Mouse (Mus musculus) myocyte (in vitro differentiated cells): ENCODE results near the gene Psmd12. TPM values are rescaled to one million over a fixed set of nuclear protein-coding genes. Genes with fewer than 3 reads are reported as not detected.
A peak's percentile ranks its signal among the peaks of the same experiment; 100 is the strongest.
"Not testable (repeated sequence)": the region's sequence is repeated elsewhere in the genome, so short reads cannot be mapped to it uniquely, and the experiment has no call there.

Experiments
- H3K27me3 ChIP-seq: one replicate; pipeline ENCODE4 v1.6.1; 2011; ENCODE audit not compliant: control insufficient read depth, insufficient read depth, insufficient read length
- H3K36me3 ChIP-seq: one replicate; pipeline ENCODE4 v1.6.1; 2011; ENCODE audit not compliant: control insufficient read depth, insufficient read depth
- H3K4me2 ChIP-seq: one replicate; pipeline ENCODE4 v1.6.1; 2011; ENCODE audit warnings: low read depth, control low read depth
- H3K4me3 ChIP-seq: one replicate; pipeline ENCODE4 v1.5.1; 2011; ENCODE audit warnings: mild to moderate bottlenecking, control low read depth, moderate library complexity
- H3K79me2 ChIP-seq: one replicate; pipeline ENCODE4 v1.6.1; 2011; ENCODE audit not compliant: control insufficient read depth, insufficient read depth
- H3ac ChIP-seq: one replicate; pipeline ENCODE4 v1.6.1; 2011; ENCODE audit not compliant: control insufficient read depth, insufficient read length
- CEBPB ChIP-seq: IDR thresholded peaks from 2 replicates; pipeline ENCODE4 v1.6.1; 2011; ENCODE audit warnings: mild to moderate bottlenecking, moderate library complexity; ENCODE audit not compliant: poor library complexity, insufficient read depth, severe bottlenecking
- E2F4 ChIP-seq: IDR thresholded peaks from one replicate; pipeline ENCODE4 v1.6.1; 2011; ENCODE audit warnings: mild to moderate bottlenecking, control low read depth, moderate library complexity; ENCODE audit not compliant: insufficient read depth
- MAX ChIP-seq: IDR thresholded peaks from one replicate; pipeline ENCODE4 v1.6.1; 2011; ENCODE audit warnings: low read depth, mild to moderate bottlenecking, control low read depth
- MYOD1 ChIP-seq, 3 experiments: IDR thresholded peaks; one replicate each; pipeline ENCODE4 v1.6.1; 2011; ENCODE audit warnings: control low read depth in 2 of 3, low read depth in 2 of 3, mild to moderate bottlenecking in 2 of 3, moderate library complexity in 1 of 3; ENCODE audit not compliant: insufficient read length in 2 of 3, control insufficient read depth in 1 of 3
- MYOG ChIP-seq, 3 experiments: IDR thresholded peaks; one replicate each; pipeline ENCODE4 v1.6.1; 2011; ENCODE audit warnings: control low read depth in 2 of 3, low read depth in 2 of 3, mild to moderate bottlenecking in 2 of 3; ENCODE audit not compliant: insufficient read length in 2 of 3, control insufficient read depth in 1 of 3, insufficient read depth in 1 of 3
- POLR2A ChIP-seq: IDR thresholded peaks from one replicate; pipeline ENCODE4 v1.6.1; 2011; ENCODE audit warnings: low read depth, mild to moderate bottlenecking, control low read depth, moderate library complexity; ENCODE audit not compliant: insufficient read length
- POLR2AphosphoS2 ChIP-seq: IDR thresholded peaks from one replicate; pipeline ENCODE4 v1.6.1; 2011; ENCODE audit warnings: low read depth, control low read depth; ENCODE audit not compliant: insufficient read length
- REST ChIP-seq: IDR thresholded peaks from one replicate; pipeline ENCODE4 v1.6.1; 2011; ENCODE audit warnings: mild to moderate bottlenecking, control low read depth, moderate library complexity; ENCODE audit not compliant: insufficient read depth, insufficient read length
- SRF ChIP-seq: IDR thresholded peaks from one replicate; pipeline ENCODE4 v1.6.1; 2011; ENCODE audit warnings: low read depth; ENCODE audit not compliant: control insufficient read depth, insufficient read length
- TCF12 ChIP-seq: IDR thresholded peaks from one replicate; pipeline ENCODE4 v1.6.1; 2011; ENCODE audit warnings: mild to moderate bottlenecking, control low read depth; ENCODE audit not compliant: poor library complexity, insufficient read depth, severe bottlenecking
- TCF3 ChIP-seq: IDR thresholded peaks from one replicate; pipeline ENCODE4 v1.6.1; 2011; ENCODE audit warnings: low read depth, control low read depth; ENCODE audit not compliant: insufficient read length
- USF1 ChIP-seq: IDR thresholded peaks from one replicate; pipeline ENCODE4 v1.6.1; 2011; ENCODE audit warnings: low read depth, mild to moderate bottlenecking, control low read depth, moderate library complexity
- polyA plus RNA-seq: library from polyadenylated mRNA; unstranded; fragments of >200 nt; fragmentation: generic; extraction: Trizol; gene quantifications from one replicate; pipeline ENCODE4 v1.2.1, GENCODE M21; 2012; ENCODE audit warnings: missing spikeins

The Psmd12 gene
- polyA plus RNA-seq, 1 experiment = 66.3 TPM

DNA sequence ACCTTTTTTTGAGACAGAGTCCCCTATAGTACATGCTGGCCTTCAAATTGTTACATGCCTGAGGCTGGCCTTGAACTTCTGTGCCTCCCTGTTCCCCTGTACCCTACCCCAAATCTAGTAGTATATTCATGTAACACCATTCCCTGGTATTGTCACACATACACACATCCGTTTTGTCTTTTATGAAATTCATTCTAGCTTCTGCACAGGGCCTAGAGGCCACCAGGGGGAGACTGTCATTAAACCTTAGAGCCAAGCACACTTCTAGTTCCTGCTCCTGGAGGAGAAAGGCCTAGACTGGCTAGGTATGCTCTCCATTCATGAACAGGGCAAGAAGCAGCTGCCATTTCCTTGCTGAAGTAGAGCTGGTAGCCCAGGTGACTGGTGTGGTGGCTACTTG lies 27.0 kb downstream of the Psmd12 start:
- no peaks in the 10 kb centered on the region for H3K36me3 ChIP-seq
- no peaks in the 10 kb centered on the region for H3K79me2 ChIP-seq
- H3K4me3 ChIP-seq = no peak overlapping the region
- TF ChIP-seq MYOG (IDR thresholded peaks at IDR 0.05; ENCODE audit: control insufficient read depth in 1 of 3, insufficient read depth in 1 of 3, insufficient read length in 2 of 3, low read depth in 2 of 3) (no peak), MAX (no peak), USF1 (no peak), E2F4 (no peak), POLR2A (no peak), MYOD1 (IDR thresholded peaks at IDR 0.05; ENCODE audit: control insufficient read depth in 1 of 3, insufficient read length in 2 of 3, low read depth in 2 of 3) (no peak), CEBPB (no peak), TCF3 (no peak), REST (no peak), SRF (no peak), POLR2AphosphoS2 (no peak)
- no peak overlapping the region for H3K4me2 ChIP-seq
- no peak overlapping the region for H3ac ChIP-seq
- no peaks in the 10 kb centered on the region for H3K27me3 ChIP-seq

DNA sequence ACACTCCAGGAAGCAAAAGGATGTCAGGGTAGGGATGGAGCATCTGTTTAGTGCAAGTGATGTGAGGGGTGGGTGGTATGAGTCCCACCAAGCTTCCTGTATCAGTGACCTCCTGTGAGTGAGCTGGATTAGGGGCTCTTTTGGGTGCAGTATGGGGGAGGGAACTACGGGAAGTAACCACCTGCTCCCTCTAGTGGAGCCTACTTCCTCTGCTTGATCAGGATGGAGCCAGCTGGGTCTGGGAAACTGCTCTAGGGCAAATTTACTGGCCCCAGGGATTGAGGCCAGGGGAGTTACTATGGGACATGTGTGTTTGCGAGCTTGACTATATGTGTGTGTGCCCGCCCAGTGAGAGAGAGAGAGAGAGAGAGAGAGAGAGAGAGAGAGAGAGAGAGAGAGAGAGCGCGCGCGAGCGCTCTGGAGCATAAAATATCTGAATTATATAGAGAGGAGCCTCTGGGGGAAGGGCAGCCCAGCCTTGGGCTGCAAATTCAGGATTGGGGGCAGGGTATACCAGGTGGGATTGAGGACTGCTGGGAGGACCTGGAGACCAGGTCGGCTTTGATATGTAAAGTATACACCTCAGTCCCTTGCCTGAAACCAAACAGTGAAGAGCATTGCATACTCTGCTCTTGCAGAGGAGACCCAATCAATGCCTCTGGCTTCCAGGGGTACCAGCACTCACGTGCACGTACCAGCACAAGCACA lies 30.5 kb downstream of the Psmd12 start:
- Histone ChIP-seq H3K4me3 (no peak overlapping the region), H3ac (no peak overlapping the region), H3K36me3 (no peaks in the 10 kb centered on the region), H3K4me2 (no peak overlapping the region), H3K79me2 (no peaks in the 10 kb centered on the region), H3K27me3 (no peaks in the 10 kb centered on the region)
- TF ChIP-seq MYOD1 (IDR thresholded peaks at IDR 0.05; ENCODE audit: control insufficient read depth in 1 of 3, insufficient read length in 2 of 3, low read depth in 2 of 3) (no peak), MAX (no peak), CEBPB (no peak), USF1 (no peak), TCF12 (no peak)

DNA sequence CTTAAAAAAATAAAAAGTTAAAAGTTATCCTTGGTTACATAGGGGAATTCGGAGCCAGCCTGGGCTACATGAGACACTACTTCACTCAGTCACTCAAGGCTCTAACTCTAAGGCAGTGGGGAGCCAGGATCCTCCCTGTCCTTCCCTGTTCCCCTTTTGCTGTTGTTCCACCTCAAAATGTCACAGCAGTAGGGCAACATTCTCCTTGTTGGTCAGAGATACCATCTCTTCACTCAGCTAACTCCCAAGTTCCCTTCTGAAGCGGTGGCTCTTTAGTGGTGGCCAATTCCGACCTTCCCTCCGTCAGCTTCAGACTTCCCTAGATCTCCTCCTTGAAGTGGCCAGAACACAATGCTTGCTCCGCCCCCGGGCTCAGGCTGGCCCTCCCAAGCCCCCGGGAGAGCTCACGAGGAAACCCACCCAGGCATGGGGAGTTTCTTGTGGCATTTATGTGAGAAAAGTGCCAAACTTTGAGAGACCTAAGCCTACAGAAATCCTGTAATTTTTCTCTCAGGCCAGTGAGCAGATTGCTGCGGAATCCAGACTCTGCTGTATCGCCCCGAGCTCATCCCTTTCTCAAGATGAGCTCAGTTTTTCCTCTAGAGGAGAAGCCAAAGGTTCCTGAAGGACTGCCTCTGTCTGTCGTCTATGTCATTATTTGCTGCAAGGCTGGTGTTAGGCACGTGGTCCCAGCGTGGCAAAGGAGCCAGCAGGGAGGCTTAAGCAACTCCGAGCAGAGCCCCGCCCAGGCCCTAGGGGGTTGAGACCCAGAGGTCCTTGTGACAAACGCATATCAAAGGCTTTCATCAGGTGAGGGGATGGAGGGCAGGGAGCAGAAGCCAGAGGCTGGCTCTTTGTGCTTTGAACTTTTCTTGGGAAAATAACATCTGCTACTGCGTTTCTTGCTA lies 31.3 kb downstream of the Psmd12 start:
- TF ChIP-seq TCF12 = no peak
- no peak for TF ChIP-seq CEBPB
- TF ChIP-seq SRF = no peak
- TF ChIP-seq USF1 = no peak
- no peak for TF ChIP-seq POLR2AphosphoS2
- no peaks in the 10 kb centered on the region for H3K79me2 ChIP-seq
- no peak overlapping the region for H3ac ChIP-seq
- no peak overlapping the region for H3K4me3 ChIP-seq
- H3K36me3 ChIP-seq = no peaks in the 10 kb centered on the region
- no peaks in the 10 kb centered on the region for H3K27me3 ChIP-seq
- H3K4me2 ChIP-seq = peak overlapping the region; percentile 46

DNA sequence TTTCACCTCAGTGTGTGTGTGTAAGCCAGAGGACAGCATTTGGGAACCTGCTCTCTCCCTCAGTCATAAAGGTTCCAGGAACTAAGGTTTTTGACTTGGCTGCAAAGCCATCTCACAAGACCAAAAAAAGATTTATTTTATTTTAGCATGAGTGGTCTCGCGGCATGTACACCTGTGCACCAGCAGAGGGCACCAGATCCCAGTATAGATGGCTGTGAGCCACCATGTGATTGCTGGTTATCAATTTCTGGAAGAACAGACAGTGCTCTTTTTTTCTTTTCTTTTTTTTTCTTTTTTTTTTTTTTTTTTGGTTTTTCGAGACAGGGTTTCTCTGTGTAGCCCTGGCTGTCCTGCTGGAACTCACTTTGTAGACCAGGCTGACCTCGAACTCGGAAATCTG lies 32.7 kb downstream of the Psmd12 start:
- not testable (repeated sequence) for H3K79me2 ChIP-seq, H3K36me3 ChIP-seq, H3K27me3 ChIP-seq, H3K4me3 ChIP-seq, H3K4me2 ChIP-seq, H3ac ChIP-seq
- peak; percentile 46 for TF ChIP-seq USF1

DNA sequence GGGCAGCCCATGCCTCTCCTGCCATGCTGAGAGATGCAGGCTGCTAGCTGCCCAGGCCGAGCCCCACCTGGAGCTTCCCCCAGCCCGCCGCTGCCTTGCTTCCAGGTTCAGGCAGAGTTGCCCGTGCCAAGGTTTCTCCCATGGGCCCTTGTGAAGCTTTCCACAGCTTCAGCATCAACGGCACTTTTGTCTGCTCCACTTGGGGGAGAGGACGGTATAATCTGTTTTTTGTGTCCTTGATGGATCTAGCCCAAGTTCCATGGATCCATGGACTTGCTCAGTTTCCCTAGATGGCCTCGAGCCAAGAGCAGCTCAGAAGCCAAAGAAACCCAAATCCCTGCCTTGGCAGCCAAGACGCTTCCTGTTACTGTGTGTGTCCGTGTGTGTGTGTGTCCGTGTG lies 33.8 kb downstream of the Psmd12 start:
- TF ChIP-seq POLR2A (no peak), REST (no peak), MYOD1 (IDR thresholded peaks at IDR 0.05; ENCODE audit: control insufficient read depth in 1 of 3, insufficient read length in 2 of 3, low read depth in 2 of 3) (no peak), CEBPB (no peak), MYOG (IDR thresholded peaks at IDR 0.05; ENCODE audit: control insufficient read depth in 1 of 3, insufficient read depth in 1 of 3, insufficient read length in 2 of 3, low read depth in 2 of 3) (no peak), MAX (no peak), POLR2AphosphoS2 (no peak), USF1 (no peak), E2F4 (no peak), SRF (no peak), TCF12 (no peak), TCF3 (no peak)
- H3K36me3 ChIP-seq = no peaks in the 10 kb centered on the region
- H3ac ChIP-seq = no peak overlapping the region
- H3K4me3 ChIP-seq = no peak overlapping the region
- H3K27me3 ChIP-seq = no peaks in the 10 kb centered on the region
- H3K4me2 ChIP-seq = no peak overlapping the region
- no peaks in the 10 kb centered on the region for H3K79me2 ChIP-seq
